Mouse (Mus musculus) megakaryocyte-erythroid progenitor cell, adult 5-6 weeks (primary cell): Measurements from ENCODE around the gene Pnpla5. TPM values are rescaled to one million over a fixed set of nuclear protein-coding genes. Genes with fewer than 3 reads are reported as not detected.
"Not testable (repeated sequence)": the region's sequence is repeated elsewhere in the genome, so short reads cannot be mapped to it uniquely, and the experiment has no call there.

Source experiments
- ATAC-seq: replicated peaks from 2 replicates; pipeline ENCODE4 v1.8.0; 2016; ENCODE audit warnings: mild to moderate bottlenecking, inconsistent platforms; ENCODE audit not compliant: severe bottlenecking, poor library complexity, low FRiP score, low TSS enrichment
- total RNA-seq, 2 experiments: library from RNA; stranded (forward) in 1 of 2; stranded (reverse) in 1 of 2; fragments of 200-1000, 215-1000 nt in 1 of 2; fragments of >200 nt in 1 of 2; fragmentation: Nextera tagmentation in 1 of 2; gene quantifications; 2 replicates each; pipeline ENCODE4 v1.2.3; 2014 to 2017

The Pnpla5 gene
- total RNA-seq, 2 experiments from 2014 or later, result not detected

DNA sequence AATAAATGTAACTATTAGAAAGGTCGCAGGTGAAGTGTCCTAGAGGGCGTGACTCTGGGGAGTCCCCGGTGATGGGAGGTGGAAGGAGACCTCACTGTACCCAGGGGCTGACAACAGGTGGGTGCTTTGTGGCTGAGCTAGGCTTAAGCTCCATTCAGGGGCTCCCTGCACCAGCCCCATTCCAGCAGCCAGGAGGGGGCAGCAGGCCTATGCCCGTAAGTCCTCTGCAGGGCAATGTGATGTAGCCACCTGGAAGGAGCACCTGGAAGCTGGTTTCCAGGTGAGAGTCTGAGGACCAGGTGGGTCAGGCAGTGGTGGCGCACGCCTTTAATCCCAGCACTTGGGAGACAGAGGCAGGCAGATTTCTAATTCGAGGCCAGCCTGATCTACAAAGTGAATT lies 1.1 kb upstream of the Pnpla5 start:
- ATAC-seq, result no peak

DNA sequence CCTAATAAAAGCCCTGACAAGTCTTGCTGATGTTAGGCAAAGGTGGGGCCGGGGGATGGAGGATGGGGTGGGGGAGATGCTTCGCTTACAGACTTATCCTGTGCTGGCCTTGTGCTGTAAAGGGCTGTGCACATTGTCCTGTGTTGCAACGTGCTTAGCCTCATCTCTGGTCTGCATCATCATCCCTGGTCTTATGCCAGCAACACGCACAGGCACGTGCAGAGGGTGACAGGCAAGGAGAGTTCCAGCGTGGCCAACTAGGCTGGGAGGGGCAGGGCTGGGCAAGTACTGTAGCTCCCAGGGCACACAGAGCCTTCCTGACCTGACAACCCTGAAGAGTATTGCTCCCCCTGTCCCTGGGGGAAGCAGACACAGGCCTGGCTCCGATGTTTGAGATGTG lies 1.9 kb downstream of the Pnpla5 start:
- ATAC-seq, result no peak

GRCm38 (mm10) chr15:84120612-84121011 lies 2.4 kb downstream of the Pnpla5 start:
- ATAC-seq, result 0 out of 2 replicates have a peak, but pooled peaks have one; percentile 45

GRCm38 (mm10) chr15:84116466-84116865 lies 6.5 kb downstream of the Pnpla5 start:
- ATAC-seq, result no peak

- ATAC-seq, result peak; percentile 45; the same call in 1 of the 2 replicates
These were observed 7.2 kb downstream of the Pnpla5 start for GRCm38 (mm10) chr15:84115727-84116126.

DNA sequence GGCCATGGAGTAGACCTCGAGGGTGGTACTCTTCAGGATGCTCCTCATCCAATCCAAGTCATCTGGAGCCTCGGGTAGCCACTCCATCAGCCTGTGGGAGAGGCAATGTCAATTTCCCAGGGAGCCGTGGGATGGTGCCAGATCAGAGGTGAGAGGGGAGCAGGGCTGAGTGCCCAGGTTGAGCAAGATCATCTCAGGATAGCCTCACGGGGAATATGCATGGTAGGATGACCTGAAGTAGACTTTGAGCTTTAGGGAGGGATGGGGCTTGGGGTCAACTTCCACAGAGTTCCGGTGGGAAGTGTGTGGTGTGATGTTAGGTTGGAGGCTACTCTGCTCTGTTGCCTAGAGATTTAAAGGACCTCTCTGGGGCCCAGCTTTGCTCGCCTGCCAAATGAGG lies 9.1 kb downstream of the Pnpla5 start:
- ATAC-seq, result no peak

- ATAC-seq, result 0 out of 2 replicates have a peak, but pooled peaks have one; percentile 54
These were observed 14.1 kb downstream of the Pnpla5 start for GRCm38 (mm10) chr15:84108899-84109298.

DNA sequence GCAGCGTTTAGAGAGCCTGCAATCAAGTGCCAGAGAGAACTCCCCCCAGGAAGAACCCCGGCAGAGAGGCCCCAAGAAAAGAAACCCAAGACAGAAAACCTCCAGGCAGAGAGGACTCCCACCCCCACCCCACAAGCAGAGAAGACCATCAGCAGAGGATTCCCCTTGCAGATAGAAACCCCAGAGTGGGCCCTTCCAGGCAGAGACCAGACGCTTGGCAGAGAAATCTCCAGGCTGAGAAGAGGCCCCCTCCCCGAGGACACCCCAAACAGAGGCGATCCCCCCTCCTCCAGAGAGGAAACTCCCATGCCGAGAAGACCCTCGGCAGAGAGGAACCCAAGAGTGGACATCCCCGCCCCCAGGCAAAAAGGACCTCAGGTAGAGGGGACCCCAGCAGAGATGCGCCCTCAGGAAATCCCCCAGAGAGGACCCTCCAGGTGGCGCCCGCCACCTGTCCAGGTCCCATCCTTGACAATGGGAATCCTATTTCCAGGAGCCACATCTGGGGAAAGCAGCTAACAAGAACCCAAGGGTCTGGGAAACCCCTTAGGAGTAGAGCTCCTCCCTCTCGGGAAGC lies 17.0 kb downstream of the Pnpla5 start:
- no peak for ATAC-seq

GRCm38 (mm10) chr15:84105105-84105923 lies 17.7 kb downstream of the Pnpla5 start, which contains the start of gene Sult4a1:
Gene Sult4a1, minus strand, starts transcription at chr15:84105754.
- ATAC-seq, result no peak

DNA sequence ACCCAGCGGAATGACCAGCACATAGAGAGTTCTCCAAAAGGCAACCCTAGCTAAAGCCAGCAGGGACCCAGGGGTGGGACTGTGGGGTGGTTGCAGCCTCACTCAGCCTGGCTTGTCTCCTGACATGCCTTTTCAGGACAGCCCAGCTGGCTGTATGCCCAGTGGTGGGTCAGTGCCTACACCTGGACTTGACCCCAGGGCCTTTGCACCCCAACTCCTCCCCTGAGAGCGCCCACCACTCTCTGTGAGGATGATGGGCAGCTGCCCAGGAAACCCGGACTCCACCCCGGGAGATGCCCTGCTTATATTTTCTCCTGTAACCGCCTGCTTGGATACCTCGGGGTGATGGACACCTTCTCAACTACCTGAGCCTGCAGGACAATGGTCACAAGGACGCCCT lies 18.3 kb downstream of the Pnpla5 start:
- ATAC-seq, result no peak

DNA sequence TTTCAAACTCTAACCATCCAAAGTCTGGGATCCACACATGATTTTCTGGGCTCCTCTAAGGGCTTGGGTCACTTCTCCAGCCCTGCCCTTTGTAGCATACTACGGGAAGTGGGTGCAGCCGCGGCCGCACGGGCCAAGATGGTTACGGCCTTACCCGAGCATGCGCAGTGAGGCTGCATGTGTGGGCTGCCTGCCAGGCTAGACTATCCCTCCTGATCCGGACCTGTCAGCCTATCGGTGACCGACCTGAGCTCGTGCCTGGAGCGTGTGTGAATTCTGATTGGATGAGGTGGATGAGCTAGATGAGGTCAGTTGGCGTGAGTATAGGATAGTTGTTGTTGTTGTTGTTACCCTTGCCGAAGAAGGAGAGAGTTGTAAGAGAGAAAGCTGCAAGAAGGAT lies 25.4 kb downstream of the Pnpla5 start:
- ATAC-seq, result not testable (repeated sequence)

DNA sequence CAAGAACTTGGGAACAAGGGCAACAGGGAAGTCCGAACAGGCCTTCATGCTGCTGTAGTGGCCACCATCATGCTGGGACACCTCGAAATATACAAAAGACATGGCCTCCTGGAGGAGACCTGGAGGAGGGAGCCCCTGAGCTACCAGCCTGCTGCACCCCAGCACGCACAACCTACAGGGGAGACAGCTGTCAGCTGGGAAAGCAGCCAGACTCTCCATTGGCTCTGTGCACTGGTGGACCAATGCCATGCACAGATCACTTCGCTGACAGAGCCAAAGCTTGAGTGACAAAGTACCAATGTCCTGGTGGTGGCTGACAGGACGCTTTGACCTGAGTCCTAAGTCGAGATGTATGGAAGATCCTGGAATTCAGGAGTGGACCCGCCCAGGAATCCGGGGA lies 26.9 kb downstream of the Pnpla5 start:
- no peak for ATAC-seq

DNA sequence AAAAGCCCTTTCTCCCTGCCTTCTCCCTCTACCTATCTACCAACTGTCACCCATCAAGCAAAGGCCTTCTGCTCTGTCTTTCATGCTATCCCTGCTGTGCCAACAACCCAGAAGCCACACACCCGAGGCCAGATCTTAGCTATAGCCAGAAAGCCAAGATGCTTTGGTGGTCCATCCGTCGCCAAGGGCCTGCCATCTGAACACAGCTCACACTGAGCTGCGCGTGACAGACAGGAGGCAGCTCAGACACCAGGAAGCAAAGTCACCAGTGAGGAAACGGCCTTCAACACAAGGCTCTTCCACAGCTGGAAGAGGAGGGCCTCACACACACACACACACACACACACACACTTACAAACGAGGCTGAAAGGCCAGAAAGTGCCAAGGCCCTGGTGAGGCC lies 28.1 kb downstream of the Pnpla5 start:
- no peak for ATAC-seq

GRCm38 (mm10) chr15:84086775-84087174 lies 36.2 kb downstream of the Pnpla5 start:
- ATAC-seq, result no peak

- ATAC-seq, result no peak
These were observed 36.6 kb downstream of the Pnpla5 start for GRCm38 (mm10) chr15:84086364-84086763.

- ATAC-seq, result no peak
These were observed 42.9 kb downstream of the Pnpla5 start for GRCm38 (mm10) chr15:84080069-84080468.

- ATAC-seq, result no peak
These were observed 43.5 kb downstream of the Pnpla5 start for GRCm38 (mm10) chr15:84079519-84079918.

DNA sequence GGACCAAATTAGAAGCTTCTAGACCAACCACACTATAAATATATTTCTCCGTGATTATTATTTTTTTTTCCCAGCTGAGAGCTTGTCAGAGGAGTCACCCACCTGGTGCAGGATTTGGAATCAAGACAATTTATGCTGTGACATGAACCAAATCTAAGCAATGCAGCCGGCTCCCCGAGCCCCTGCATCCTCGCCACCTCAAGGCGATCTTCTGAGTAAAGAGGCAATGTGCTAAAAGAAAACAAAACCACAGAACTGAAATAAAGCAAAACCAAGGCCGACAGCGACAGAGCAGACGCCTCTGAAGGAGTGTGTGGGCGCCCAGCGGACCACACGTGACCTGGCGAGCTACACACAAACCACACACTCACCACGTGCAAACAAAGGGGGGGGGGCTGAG lies 44.3 kb downstream of the Pnpla5 start:
- no peak for ATAC-seq

GRCm38 (mm10) chr15:84077151-84077550 lies 45.8 kb downstream of the Pnpla5 start:
- no peak for ATAC-seq

DNA sequence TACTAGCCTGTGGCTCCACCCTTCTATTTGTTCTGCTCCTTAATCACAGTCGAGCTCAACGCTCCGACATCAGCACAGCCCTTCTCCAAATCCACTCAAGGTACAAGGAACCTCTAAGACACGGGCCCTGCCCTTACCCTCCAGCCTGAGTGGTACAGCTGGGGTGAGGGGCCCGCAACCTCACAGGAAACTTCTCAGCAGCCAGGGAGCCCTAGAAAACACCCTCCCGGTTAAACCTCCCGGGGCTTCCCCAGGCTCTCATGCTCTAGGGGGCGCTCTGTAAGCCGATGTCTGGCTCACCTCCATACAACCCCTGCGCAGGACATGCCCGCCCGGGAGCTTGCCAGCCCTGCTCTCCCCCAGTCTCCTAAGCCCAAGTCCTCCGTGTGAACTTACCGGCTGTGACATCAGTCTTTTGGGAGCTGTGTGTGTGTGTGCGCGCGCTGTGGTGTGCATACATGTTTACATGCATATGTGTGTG lies 48.2 kb downstream of the Pnpla5 start:
- ATAC-seq, result 0 out of 2 replicates have a peak, but pooled peaks have one; percentile 34
